ENCODE assay signal across 12 mouse cellular contexts in the genomic region with DNA sequence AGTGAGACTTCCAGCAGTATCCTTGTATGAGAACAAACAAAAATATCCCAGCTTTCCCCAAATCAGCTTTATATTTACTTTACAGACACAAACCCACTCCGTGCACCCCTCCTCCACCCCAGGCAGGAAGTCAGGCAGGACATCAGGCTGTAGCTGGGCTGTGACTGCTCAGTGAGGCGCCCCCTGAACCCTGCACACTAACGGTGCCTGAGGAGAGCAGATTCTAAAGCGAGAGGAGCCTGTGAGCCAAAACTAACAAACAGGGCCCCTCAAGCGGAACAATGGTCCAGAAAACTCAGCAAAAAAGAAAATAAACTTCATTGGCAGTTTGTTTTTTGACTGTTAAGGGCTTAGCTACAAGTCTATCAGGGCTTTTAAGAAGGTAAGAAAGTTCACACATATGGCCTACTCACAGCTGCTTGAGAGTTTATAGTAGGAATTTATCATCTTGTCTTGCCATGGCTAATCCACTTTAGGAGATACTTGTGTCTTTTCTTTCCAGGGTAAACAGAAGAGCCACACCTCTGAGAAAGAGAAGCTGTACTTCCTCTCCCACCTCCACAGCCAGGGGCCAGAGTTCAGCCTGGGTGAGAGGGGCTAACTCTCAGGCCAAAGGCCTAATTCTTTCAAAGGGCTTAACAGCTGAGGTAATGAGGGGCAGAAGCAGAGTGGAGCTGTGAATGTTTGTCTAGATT.
A peak's percentile ranks its signal among the peaks of the same experiment; 100 is the strongest.
DNase-seq lines count a peak whose midpoint lies in the region; ATAC-seq lines count a peak whose summit lies in the region.
"Had no signal": no experiment of that assay in that cellular context is flagged by ENCODE, and none has a peak within 500 bp of the region (broad histone marks: within the 10 kb centered on the region; RNA-seq: fewer than 3 reads in every experiment).

No protein-coding gene starts in this region.

- H3K36me3 ChIP-seq in midbrain, embryonic 10.5 days = no peaks in the 10 kb centered on the region
- no peaks in the 10 kb centered on the region for H3K36me3 ChIP-seq in midbrain, embryonic 14.5 days (ENCODE audit: control insufficient read depth, insufficient read depth, low read length)
- no peaks in the 10 kb centered on the region for H3K36me3 ChIP-seq in embryonic facial prominence, embryonic 10.5 days (replicated peaks)
- H3K36me3 ChIP-seq: liver, embryonic 15.5 days had no signal

- H3K27me3 ChIP-seq in midbrain, embryonic 10.5 days (ENCODE audit: low read depth, poor library complexity, severe bottlenecking) = no peaks in the 10 kb centered on the region
- no peaks in the 10 kb centered on the region for H3K27me3 ChIP-seq in midbrain, embryonic 14.5 days (ENCODE audit: control insufficient read depth, insufficient read depth, low read length)
- no peaks in the 10 kb centered on the region for H3K27me3 ChIP-seq in embryonic facial prominence, embryonic 10.5 days (replicated peaks; ENCODE audit: low read depth, poor library complexity, severe bottlenecking)
- H3K27me3 ChIP-seq: forebrain, embryonic 13.5 days; liver, embryonic 15.5 days had no signal

- H3K9me3 ChIP-seq in midbrain, embryonic 10.5 days (replicated peaks) = no peaks in the 10 kb centered on the region
- H3K9me3 ChIP-seq in midbrain, embryonic 14.5 days (ENCODE audit: control insufficient read depth, low read length) = no peaks in the 10 kb centered on the region
- no peaks in the 10 kb centered on the region for H3K9me3 ChIP-seq in embryonic facial prominence, embryonic 10.5 days
- H3K9me3 ChIP-seq: forebrain, embryonic 13.5 days; liver, embryonic 15.5 days had no signal

- H3K4me3 ChIP-seq in midbrain, embryonic 10.5 days = no peak overlapping the region
- no peak overlapping the region for H3K4me3 ChIP-seq in midbrain, embryonic 14.5 days (replicated peaks; ENCODE audit: low read depth, low read length)
- no peak overlapping the region for H3K4me3 ChIP-seq in embryonic facial prominence, embryonic 10.5 days
- H3K4me3 ChIP-seq: forebrain, embryonic 13.5 days; liver, embryonic 15.5 days had no signal

- ATAC-seq in midbrain, embryonic 14.5 days (ENCODE audit: low FRiP score, low TSS enrichment) = no peak
- ATAC-seq: forebrain, embryonic 13.5 days; inflammation-experienced regulatory T-cells, adult 6 months had no signal

- no peak overlapping the region for H3K4me2 ChIP-seq in midbrain, embryonic 14.5 days (ENCODE audit: low read length)
- H3K4me2 ChIP-seq: forebrain, embryonic 13.5 days; liver, embryonic 15.5 days had no signal

- H3K27ac ChIP-seq in midbrain, embryonic 10.5 days (replicated peaks) = peak overlapping the region; percentile 71
- no peak overlapping the region for H3K27ac ChIP-seq in midbrain, embryonic 14.5 days (replicated peaks; ENCODE audit: low read depth, low read length)
- H3K27ac ChIP-seq in embryonic facial prominence, embryonic 10.5 days (replicated peaks) = peak overlapping the region; percentile 79
- H3K27ac ChIP-seq: forebrain, embryonic 13.5 days; liver, embryonic 15.5 days had no signal

- H3K4me1 ChIP-seq in midbrain, embryonic 10.5 days = peaks cover 28% of the 10 kb centered on the region
- H3K4me1 ChIP-seq in midbrain, embryonic 14.5 days (ENCODE audit: control insufficient read depth, insufficient read depth, low read length) = 0 out of 2 replicates have a peak, but pooled peaks cover 4% of the 10 kb centered on the region
- peaks cover 22% of the 10 kb centered on the region for H3K4me1 ChIP-seq in embryonic facial prominence, embryonic 10.5 days
- H3K4me1 ChIP-seq: liver, embryonic 15.5 days had no signal

- WGBS in midbrain, embryonic 10.5 days = 4% methylated on average over 5 of the region's 5 CpGs
- 7% methylated on average over 5 of the region's 5 CpGs for WGBS in midbrain, embryonic 14.5 days
- 12% methylated on average over 5 of the region's 5 CpGs for WGBS in embryonic facial prominence, embryonic 10.5 days

- H3K9ac ChIP-seq in midbrain, embryonic 14.5 days (replicated peaks; ENCODE audit: low read length) = no peak overlapping the region
- H3K9ac ChIP-seq: forebrain, embryonic 13.5 days; liver, embryonic 15.5 days had no signal

- peak; percentile 48 for DNase-seq in midbrain, embryonic 10.5 days (ENCODE audit: low spot score)
- no peak for DNase-seq in midbrain, embryonic 14.5 days
- DNase-seq in embryonic facial prominence, embryonic 10.5 days (ENCODE audit: low spot score) = peak; percentile 59
- peak; percentile 6 for DNase-seq in kidney, adult 11 months
- DNase-seq in lung, postnatal 36 days = peak; percentile 17
- no peak for DNase-seq in frontal cortex, postnatal 25 days (ENCODE audit: low spot score in 2 of 2)
- DNase-seq in right cerebral cortex, postnatal 4 days = no peak
- no peak for DNase-seq in T-cell, adult 2 months (ENCODE audit: low spot score)
- DNase-seq: cerebellum, adult 11-12 months had no signal

Comparison
In these comparisons a context has a peak if more than half of its experiments do, and no peak if none do; other contexts are left out.
1. DNase-seq: peak in midbrain, embryonic 10.5 days (single experiment), embryonic facial prominence, embryonic 10.5 days (single experiment), kidney, adult 11 months (single experiment) and lung, postnatal 36 days (single experiment); none in midbrain, embryonic 14.5 days (single experiment), frontal cortex, postnatal 25 days (0 of 2), right cerebral cortex, postnatal 4 days (single experiment) and T-cell, adult 2 months (single experiment).